Mouse (Mus musculus) embryonic facial prominence, embryonic 11.5 days (tissue): ENCODE measurements around the gene Bend3. TPM values are rescaled to one million over a fixed set of nuclear protein-coding genes. Genes with fewer than 3 reads are reported as not detected.
A peak's percentile ranks its signal among the peaks of the same experiment; 100 is the strongest.

Source experiments
- ATAC-seq: fragments of 200-750 bp; cut with Nextera tagmentation; replicated peaks from 2 replicates; pipeline ENCODE4 v1.8.0; 2017; ENCODE audit warnings: low read depth; ENCODE audit not compliant: insufficient number of reproducible peaks, low FRiP score, low TSS enrichment
- DNase-seq: peaks from one replicate; pipeline ENCODE4 v3.0.0-alpha.2; 2015; ENCODE audit warnings: low spot score
- H3K27ac ChIP-seq: fragments of 300-500 bp; sonication (generic); replicated peaks from 2 replicates; pipeline ENCODE4 v1.5.1; 2014; ENCODE audit warnings: mild to moderate bottlenecking, low read depth, low read length, control low read depth
- H3K27me3 ChIP-seq: fragments of 300-500 bp; sonication (generic); 2 replicates; pipeline ENCODE4 v1.6.1; 2014; ENCODE audit warnings: mild to moderate bottlenecking, low read length, moderate library complexity, mixed read lengths; ENCODE audit not compliant: control insufficient read depth, insufficient read depth
- H3K36me3 ChIP-seq: fragments of 300-500 bp; sonication (generic); replicated peaks from 2 replicates; pipeline ENCODE4 v1.6.1; 2014; ENCODE audit warnings: low read depth, mild to moderate bottlenecking, low read length, moderate library complexity, mixed read lengths; ENCODE audit not compliant: control insufficient read depth, insufficient read depth
- H3K4me1 ChIP-seq: fragments of 300-500 bp; sonication (generic); 2 replicates; pipeline ENCODE4 v1.6.1; 2014; ENCODE audit warnings: low read length, mixed read lengths; ENCODE audit not compliant: control insufficient read depth, insufficient read depth
- H3K4me2 ChIP-seq: fragments of 300-500 bp; sonication (generic); 2 replicates; pipeline ENCODE4 v1.6.1; 2014; ENCODE audit warnings: low read depth, mild to moderate bottlenecking, control low read depth, low read length, moderate library complexity
- H3K4me3 ChIP-seq: fragments of 300-500 bp; sonication (generic); 2 replicates; pipeline ENCODE4 v1.5.1; 2014; ENCODE audit warnings: low read depth, low read length, control low read depth
- H3K9ac ChIP-seq: fragments of 300-500 bp; sonication (generic); replicated peaks from 2 replicates; pipeline ENCODE4 v1.6.1; 2014; ENCODE audit warnings: mild to moderate bottlenecking, control low read depth, low read length
- H3K9me3 ChIP-seq: fragments of 300-500 bp; sonication (generic); replicated peaks from 2 replicates; pipeline ENCODE4 v1.6.1; 2016; ENCODE audit warnings: mild to moderate bottlenecking, low read length, inconsistent platforms, mixed read lengths; ENCODE audit not compliant: control insufficient read depth
- WGBS: fragments of 180-500 bp; shearing (Covaris S2); extraction: QIAGEN DNeasy Blood & Tissue Kit; methylation state at CpG from one replicate; pipeline ENCODE4 v1.1.7; 2014; 5-methylcytosine and 5-hydroxymethylcytosine counted together
- polyA plus RNA-seq: library from polyadenylated mRNA; unstranded; fragments of >200 nt; fragmentation: Nextera tagmentation; extraction: Ambion mirVana; gene quantifications from 2 replicates; pipeline ENCODE4 v1.2.1, GENCODE M21; 2014

Bend3 gene
- polyA plus RNA-seq, 1 experiment from 2014 or later: 6.9 TPM

- DNase-seq (peak; percentile 87), ATAC-seq (peak; percentile 85; the same call in 1 of the 2 replicates)
- H3K9ac ChIP-seq: 0 out of 2 replicates have a peak overlapping the region, but pooled peaks have one; percentile 5
- 28% methylated on average over 16 of the region's 16 CpGs for WGBS
- H3K4me3 ChIP-seq: no peak overlapping the region; the same call in 1 of the 2 replicates
- H3K27me3 ChIP-seq: no peaks in the 10 kb centered on the region
- H3K27ac ChIP-seq: no peak overlapping the region
- H3K9me3 ChIP-seq: no peaks in the 10 kb centered on the region
- H3K4me1 ChIP-seq: no peaks in the 10 kb centered on the region
- no peaks in the 10 kb centered on the region for H3K36me3 ChIP-seq
- H3K4me2 ChIP-seq: peak overlapping the region; percentile 11; the same call in 1 of the 2 replicates
These were observed 26.6 kb upstream of the Bend3 start for GRCm38 (mm10) chr10:43451848-43452662.

- Histone ChIP-seq H3K4me2 (peak overlapping the region; percentile 11; the same call in 1 of the 2 replicates), H3K27ac (no peak overlapping the region), H3K27me3 (no peaks in the 10 kb centered on the region), H3K4me1 (no peaks in the 10 kb centered on the region), H3K9ac (0 out of 2 replicates have a peak overlapping the region, but pooled peaks have one; percentile 5), H3K4me3 (no peak overlapping the region), H3K36me3 (no peaks in the 10 kb centered on the region), H3K9me3 (no peaks in the 10 kb centered on the region)
- WGBS: 19% methylated on average over 5 of the region's 5 CpGs
- no peak for DNase-seq
- ATAC-seq: no peak
These were observed 26.0 kb upstream of the Bend3 start for GRCm38 (mm10) chr10:43452663-43452996.

- DNase-seq: no peak
- WGBS: 71% methylated on average over 1 of the region's 1 CpGs
- Histone ChIP-seq H3K4me3 (no peak overlapping the region), H3K27ac (no peak overlapping the region), H3K9ac (no peak overlapping the region), H3K36me3 (no peaks in the 10 kb centered on the region), H3K4me1 (no peaks in the 10 kb centered on the region), H3K9me3 (no peaks in the 10 kb centered on the region), H3K27me3 (no peaks in the 10 kb centered on the region), H3K4me2 (no peak overlapping the region)
- no peak for ATAC-seq
These were observed 24.4 kb upstream of the Bend3 start for GRCm38 (mm10) chr10:43454219-43454618.

- DNase-seq (no peak), ATAC-seq (no peak)
- Histone ChIP-seq H3K4me3 (no peak overlapping the region), H3K9me3 (no peaks in the 10 kb centered on the region), H3K36me3 (no peaks in the 10 kb centered on the region), H3K4me1 (no peaks in the 10 kb centered on the region), H3K27me3 (no peaks in the 10 kb centered on the region), H3K27ac (no peak overlapping the region), H3K9ac (no peak overlapping the region), H3K4me2 (no peak overlapping the region)
- whole genome bisulfite sequencing: 91% methylated on average over 3 of the region's 3 CpGs
These were observed 24.0 kb upstream of the Bend3 start for GRCm38 (mm10) chr10:43454671-43455070.

- Histone ChIP-seq H3K9me3 (no peaks in the 10 kb centered on the region), H3K4me1 (no peaks in the 10 kb centered on the region), H3K27me3 (no peaks in the 10 kb centered on the region), H3K27ac (no peak overlapping the region), H3K36me3 (no peaks in the 10 kb centered on the region), H3K9ac (no peak overlapping the region), H3K4me3 (no peak overlapping the region), H3K4me2 (no peak overlapping the region)
- 80% methylated on average over 5 of the region's 5 CpGs for WGBS
- ATAC-seq (no peak), DNase-seq (no peak)
These were observed 15.8 kb upstream of the Bend3 start for GRCm38 (mm10) chr10:43462821-43463220.

GRCm38 (mm10) chr10:43463227-43463626, 15.4 kb upstream of the Bend3 start:
- Histone ChIP-seq H3K36me3 (no peaks in the 10 kb centered on the region), H3K27ac (no peak overlapping the region), H3K27me3 (no peaks in the 10 kb centered on the region), H3K4me2 (no peak overlapping the region), H3K4me1 (no peaks in the 10 kb centered on the region), H3K4me3 (no peak overlapping the region), H3K9me3 (no peaks in the 10 kb centered on the region), H3K9ac (no peak overlapping the region)
- WGBS: 51% methylated on average over 3 of the region's 3 CpGs
- ATAC-seq (no peak), DNase-seq (no peak)

- 88% methylated on average over 2 of the region's 2 CpGs for WGBS
- Histone ChIP-seq H3K4me1 (no peaks in the 10 kb centered on the region), H3K36me3 (no peaks in the 10 kb centered on the region), H3K9me3 (no peaks in the 10 kb centered on the region), H3K4me3 (no peak overlapping the region), H3K4me2 (no peak overlapping the region), H3K9ac (no peak overlapping the region), H3K27ac (no peak overlapping the region), H3K27me3 (no peaks in the 10 kb centered on the region)
- no peak for DNase-seq
- ATAC-seq: no peak
These were observed 12.4 kb upstream of the Bend3 start for GRCm38 (mm10) chr10:43466223-43466622.

GRCm38 (mm10) chr10:43467659-43468058, 11.0 kb upstream of the Bend3 start:
- no peak overlapping the region for H3K4me3 ChIP-seq
- no peaks in the 10 kb centered on the region for H3K9me3 ChIP-seq
- H3K4me1 ChIP-seq: no peaks in the 10 kb centered on the region
- no peak overlapping the region for H3K9ac ChIP-seq
- no peak overlapping the region for H3K27ac ChIP-seq
- H3K36me3 ChIP-seq: no peaks in the 10 kb centered on the region
- ATAC-seq: no peak
- DNase-seq: no peak
- no peaks in the 10 kb centered on the region for H3K27me3 ChIP-seq
- H3K4me2 ChIP-seq: no peak overlapping the region
- 35% methylated on average over 13 of the region's 13 CpGs for WGBS
